Mouse (Mus musculus) MEL (cell line): ENCODE data around the gene Sh3rf3. TPM values are rescaled to one million over a fixed set of nuclear protein-coding genes. Genes with fewer than 3 reads are reported as not detected.

Source experiments
- DNase-seq: peaks from one replicate; pipeline ENCODE4 v3.0.0; 2011; ENCODE audit warnings: low read depth, low spot score
- H3K27ac ChIP-seq: 2 replicates; pipeline ENCODE4 v1.5.1; 2012; ENCODE audit warnings: low read depth, mild to moderate bottlenecking, control low read depth, low read length, moderate library complexity; ENCODE audit not compliant: control insufficient read depth
- H3K27me3 ChIP-seq, 2 experiments: fragments of 150-350 bp in 1 of 2; sonication (generic) in 1 of 2; 2 replicates each; pipeline ENCODE4 v1.6.1; 2012; ENCODE audit warnings: low read length in 2 of 2, mild to moderate bottlenecking in 2 of 2, improper control_type of control experiment in 1 of 2, moderate library complexity in 1 of 2; ENCODE audit not compliant: insufficient read depth in 2 of 2, control insufficient read depth in 1 of 2
- H3K36me3 ChIP-seq, 2 experiments: 2 replicates each; pipeline ENCODE4 v1.6.1; 2012 to 2014; ENCODE audit warnings: low read length in 2 of 2, improper control_type of control experiment in 1 of 2, inconsistent platforms in 1 of 2, mild to moderate bottlenecking in 1 of 2; ENCODE audit not compliant: insufficient read depth in 2 of 2, control insufficient read depth in 1 of 2
- H3K4me1 ChIP-seq, 2 experiments: fragments of 150-350 bp in 1 of 2; sonication (generic) in 1 of 2; 2 replicates each; pipeline ENCODE4 v1.6.1; 2012; ENCODE audit warnings: low read length in 2 of 2, improper control_type of control experiment in 1 of 2, mild to moderate bottlenecking in 1 of 2; ENCODE audit not compliant: insufficient read depth in 2 of 2, control insufficient read depth in 1 of 2
- H3K4me3 ChIP-seq, 2 experiments: fragments of 150-350 bp in 1 of 2; sonication (generic) in 1 of 2; 2 replicates each; pipeline ENCODE4 v1.5.1; 2012; ENCODE audit warnings: low read depth in 2 of 2, low read length in 2 of 2, mild to moderate bottlenecking in 2 of 2, moderate library complexity in 2 of 2, control low read depth in 1 of 2, improper control_type of control experiment in 1 of 2; ENCODE audit not compliant: control insufficient read depth in 1 of 2, insufficient read depth in 1 of 2
- H3K79me2 ChIP-seq: 2 replicates; pipeline ENCODE4 v1.6.1; 2012; ENCODE audit warnings: mild to moderate bottlenecking, low read length, moderate library complexity; ENCODE audit not compliant: control insufficient read depth, poor library complexity, insufficient read depth
- H3K9ac ChIP-seq: 2 replicates; pipeline ENCODE4 v1.6.1; 2012; ENCODE audit warnings: low read depth, mild to moderate bottlenecking, control low read depth, low read length, moderate library complexity; ENCODE audit not compliant: control insufficient read depth, poor library complexity, severe bottlenecking
- H3K9me3 ChIP-seq: fragments of 150-350 bp; sonication (generic); replicated peaks from 2 replicates; pipeline ENCODE4 v1.6.1; 2012; ENCODE audit warnings: mild to moderate bottlenecking, low read length, improper control_type of control experiment, moderate library complexity; ENCODE audit not compliant: insufficient read depth
- CTCF ChIP-seq, 3 experiments: IDR thresholded peaks in 2 of 3; conservative IDR thresholded peaks in 1 of 3; 2 replicates each; pipeline ENCODE4 v1.5.1; 2011 to 2012; ENCODE audit warnings: low read length in 3 of 3, low read depth in 2 of 3, mild to moderate bottlenecking in 2 of 3, improper control_type of control experiment in 1 of 3, inconsistent platforms in 1 of 3, mixed read lengths in 1 of 3, moderate library complexity in 1 of 3; ENCODE audit not compliant: control insufficient read depth in 1 of 3, insufficient read depth in 1 of 3, poor library complexity in 1 of 3, severe bottlenecking in 1 of 3
- E2F4 ChIP-seq: IDR thresholded peaks from 2 replicates; pipeline ENCODE4 v1.6.1; 2011; ENCODE audit warnings: low read depth, low read length, improper control_type of control experiment, borderline replicate concordance
- ETS1 ChIP-seq: IDR thresholded peaks from 2 replicates; pipeline ENCODE4 v1.6.1; 2012; ENCODE audit warnings: low read depth, mild to moderate bottlenecking, inconsistent platforms, low read length, improper control_type of control experiment, moderate library complexity
- GATA1 ChIP-seq: IDR thresholded peaks from 2 replicates; pipeline ENCODE4 v1.6.1; 2011; ENCODE audit warnings: low read depth, low read length, improper control_type of control experiment
- JUND ChIP-seq: IDR thresholded peaks from 2 replicates; pipeline ENCODE4 v1.6.1; 2011; ENCODE audit warnings: low read depth, mild to moderate bottlenecking, improper control_type of control experiment, low read length
- MXI1 ChIP-seq: IDR thresholded peaks from 2 replicates; pipeline ENCODE4 v1.6.1; 2011; ENCODE audit warnings: mild to moderate bottlenecking, low read depth, low read length, improper control_type of control experiment
- MYB ChIP-seq: IDR thresholded peaks from 2 replicates; pipeline ENCODE4 v1.6.1; 2011; ENCODE audit warnings: mild to moderate bottlenecking, low read depth, low read length, improper control_type of control experiment
- MYC ChIP-seq: IDR thresholded peaks from 2 replicates; pipeline ENCODE4 v1.6.1; 2011; ENCODE audit warnings: low read depth, mild to moderate bottlenecking, low read length, improper control_type of control experiment, moderate library complexity
- POLR2AphosphoS2 ChIP-seq: IDR thresholded peaks from 2 replicates; pipeline ENCODE4 v1.6.1; 2011; ENCODE audit warnings: low read length, improper control_type of control experiment
- POLR2AphosphoS5 ChIP-seq: IDR thresholded peaks from 2 replicates; pipeline ENCODE4 v1.6.1; 2012; ENCODE audit warnings: low read depth, borderline replicate concordance, mild to moderate bottlenecking, inconsistent platforms, low read length, moderate library complexity, mixed read lengths
- RAD21 ChIP-seq: IDR thresholded peaks from 2 replicates; pipeline ENCODE4 v1.6.1; 2011; ENCODE audit warnings: mild to moderate bottlenecking, low read depth, low read length, improper control_type of control experiment
- SIN3A ChIP-seq: IDR thresholded peaks from 2 replicates; pipeline ENCODE4 v1.6.1; 2012; ENCODE audit warnings: low read length, improper control_type of control experiment, inconsistent platforms
- SMC3 ChIP-seq: IDR thresholded peaks from 2 replicates; pipeline ENCODE4 v1.6.1; 2011; ENCODE audit warnings: low read depth, low read length, improper control_type of control experiment
- TAL1 ChIP-seq: IDR thresholded peaks from 2 replicates; pipeline ENCODE4 v1.6.1; 2012; ENCODE audit warnings: mild to moderate bottlenecking, inconsistent platforms, low read length, moderate library complexity, mixed read lengths
- UBTF ChIP-seq: IDR thresholded peaks from 2 replicates; pipeline ENCODE4 v1.6.1; 2012; ENCODE audit warnings: low read depth, mild to moderate bottlenecking, inconsistent platforms, low read length, improper control_type of control experiment, moderate library complexity, borderline replicate concordance; ENCODE audit not compliant: insufficient read depth
- USF2 ChIP-seq, 2 experiments: IDR thresholded peaks; 2 replicates each; pipeline ENCODE4 v1.6.1; 2011 to 2012; ENCODE audit warnings: improper control_type of control experiment in 2 of 2, low read length in 2 of 2, borderline replicate concordance in 1 of 2, inconsistent platforms in 1 of 2, low read depth in 1 of 2, mild to moderate bottlenecking in 1 of 2; ENCODE audit not compliant: insufficient read depth in 1 of 2
- ZC3H11A ChIP-seq: IDR thresholded peaks from 2 replicates; pipeline ENCODE4 v1.6.1; 2012; ENCODE audit warnings: low read depth, mild to moderate bottlenecking, inconsistent platforms, low read length, improper control_type of control experiment
- ZNF384 ChIP-seq: IDR thresholded peaks from 2 replicates; pipeline ENCODE4 v1.6.1; 2012; ENCODE audit warnings: low read depth, mild to moderate bottlenecking, inconsistent platforms, low read length, improper control_type of control experiment
- polyA plus RNA-seq, 2 experiments: library from polyadenylated mRNA; stranded (reverse) in 1 of 2; unstranded in 1 of 2; fragments of >175 nt in 1 of 2; fragments of >200 nt in 1 of 2; gene quantifications; 2 replicates each; pipeline versions ENCODE4 v1.2.1 to v1.2.4; 2012; ENCODE audit warnings: low replicate concordance in 2 of 2, low read depth in 1 of 2; ENCODE audit not compliant: insufficient read length in 2 of 2, insufficient read depth in 1 of 2, missing spikeins in 1 of 2
- total RNA-seq: library from RNA; depleted of rRNA; stranded (reverse); fragments of 300-350 nt; gene quantifications from 2 replicates; pipeline ENCODE4 v1.2.3, GENCODE M21; 2012

The Sh3rf3 gene
- total and polyA plus RNA-seq, 3 experiments: not detected

- TF ChIP-seq ZC3H11A (no peak), TAL1 (no peak), MXI1 (no peak), SMC3 (no peak), USF2 (IDR thresholded peaks at IDR 0.05; ENCODE audit: borderline replicate concordance in 1 of 2, insufficient read depth in 1 of 2, low read depth in 1 of 2, low read length in 2 of 2) (no peak), RAD21 (no peak), ZNF384 (no peak), MYB (no peak), POLR2AphosphoS5 (no peak), GATA1 (no peak), POLR2AphosphoS2 (no peak), MYC (no peak), JUND (no peak), CTCF (IDR thresholded peaks at IDR 0.05 in 2 of 3, conservative IDR thresholded peaks at IDR 0.05 in 1 of 3; ENCODE audit: control insufficient read depth in 1 of 3, insufficient read depth in 1 of 3, low read depth in 2 of 3, low read length in 3 of 3, poor library complexity in 1 of 3, severe bottlenecking in 1 of 3) (no peak), E2F4 (no peak), ETS1 (no peak), SIN3A (no peak)
- Histone ChIP-seq H3K27ac (no peak overlapping the region), H3K36me3 (no peaks in the 10 kb centered on the region), H3K4me3 (no peak overlapping the region), H3K9me3 (no peaks in the 10 kb centered on the region), H3K27me3 (no peaks in the 10 kb centered on the region), H3K79me2 (no peaks in the 10 kb centered on the region), H3K4me1 (no peaks in the 10 kb centered on the region), H3K9ac (no peak overlapping the region)
- no peak for DNase-seq
These were observed 77.7 kb downstream of the Sh3rf3 start for GRCm38 (mm10) chr10:58890671-58891439.

- H3K36me3 ChIP-seq: no peaks in the 10 kb centered on the region
- H3K4me3 ChIP-seq: no peak overlapping the region
- no peaks in the 10 kb centered on the region for H3K27me3 ChIP-seq
- no peak overlapping the region for H3K27ac ChIP-seq
- DNase-seq: no peak
- H3K9ac ChIP-seq: no peak overlapping the region
- H3K4me1 ChIP-seq: no peaks in the 10 kb centered on the region
- no peaks in the 10 kb centered on the region for H3K79me2 ChIP-seq
- H3K9me3 ChIP-seq: no peaks in the 10 kb centered on the region
- TF ChIP-seq POLR2AphosphoS5 (no peak), UBTF (no peak)
- TF ChIP-seq, all 39 proteins: peak for 0
These were observed 82.3 kb downstream of the Sh3rf3 start for GRCm38 (mm10) chr10:58895431-58895830.
